Mouse (Mus musculus): ENCODE measurements around the gene Trim38.
A peak's percentile ranks its signal among the peaks of the same experiment; 100 is the strongest.
"Not testable (repeated sequence)": the region's sequence is repeated elsewhere in the genome, so short reads cannot be mapped to it uniquely, and the experiment has no call there.

Trim38 gene

GRCm38 (mm10) chr13:23769613-23770012 lies at the start of gene Trim38:
Gene Trim38 (plus strand): TSS chr13:23769913.
- DNase-seq (ENCODE audit: low spot score) = not testable (repeated sequence)

- no peak for DNase-seq (ENCODE audit: low spot score)
Observed at GRCm38 (mm10) chr13:23724239-23724638, 45.5 kb upstream of the Trim38 start.

GRCm38 (mm10) chr13:23725213-23725612 lies 44.5 kb upstream of the Trim38 start:
- no peak for DNase-seq (ENCODE audit: low spot score)

DNA sequence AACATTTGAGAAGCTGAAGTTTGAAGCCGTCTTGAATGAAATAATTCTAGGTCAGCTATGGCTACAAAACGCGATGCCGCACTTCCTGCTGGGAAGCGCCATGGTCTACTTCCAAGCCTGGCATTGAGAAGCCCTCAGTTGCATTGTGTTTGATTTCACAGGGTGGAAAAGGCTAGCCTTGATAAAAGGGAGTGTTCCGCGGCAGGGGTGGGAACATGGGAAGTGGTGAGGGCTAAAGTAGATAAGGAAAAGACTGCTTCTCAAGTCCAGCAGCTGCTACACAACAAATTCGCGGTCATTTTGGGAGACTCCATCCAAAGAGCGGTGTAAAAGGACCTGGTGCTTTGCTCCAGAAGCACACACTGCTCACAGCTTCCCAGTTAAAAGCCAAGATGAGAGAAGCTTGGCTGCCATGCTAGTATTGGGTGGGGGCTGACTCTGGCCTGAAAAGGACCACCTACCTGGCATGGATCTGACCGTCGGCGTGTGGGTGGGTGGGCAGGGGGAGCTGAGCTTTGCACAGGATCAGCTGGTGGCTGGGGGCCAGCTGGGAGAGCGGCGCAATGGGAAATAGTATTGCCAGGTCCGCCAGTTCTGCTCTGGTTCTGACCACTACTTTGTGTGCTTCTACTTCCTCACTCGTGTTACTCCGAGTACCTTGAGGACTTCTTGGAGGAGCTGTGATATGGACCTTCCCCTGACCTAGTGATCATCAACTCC lies 41.1 kb upstream of the Trim38 start:
- DNase-seq (ENCODE audit: low spot score) = no peak

DNA sequence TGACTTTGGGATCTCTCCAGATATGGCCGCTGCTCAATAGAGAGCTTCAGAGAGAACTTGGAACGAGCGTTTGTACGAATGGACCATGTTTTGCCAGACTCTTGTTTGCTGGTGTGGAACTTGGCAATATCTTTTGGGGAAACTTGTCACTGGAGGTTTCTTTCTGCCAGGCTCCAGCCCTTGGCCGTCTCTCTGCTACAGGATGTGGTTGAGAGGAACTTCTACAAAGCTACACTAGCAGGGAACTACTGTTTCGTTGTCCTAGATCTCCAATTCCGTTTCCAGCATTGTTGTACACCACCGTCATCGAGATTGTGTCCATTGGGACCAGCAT lies 40.6 kb upstream of the Trim38 start:
- no peak for DNase-seq (ENCODE audit: low spot score)

DNA sequence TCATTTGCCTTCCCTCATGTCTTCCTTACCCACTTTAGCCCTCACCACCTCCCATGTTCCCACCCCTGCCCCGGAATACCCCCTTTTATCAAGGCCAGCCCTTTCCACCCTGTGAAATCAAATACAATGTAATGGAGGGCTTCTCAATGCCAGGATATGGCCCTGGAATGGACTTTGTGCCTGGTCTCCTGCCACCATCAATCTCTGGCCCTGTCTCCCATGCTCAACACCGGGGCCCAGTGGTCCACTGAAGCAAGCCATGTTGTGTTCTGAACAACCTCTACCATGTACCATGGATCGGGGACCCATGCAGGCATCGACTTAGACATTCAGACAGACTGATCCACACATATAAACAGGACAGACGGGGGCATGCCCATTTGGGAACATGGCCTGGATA lies 40.0 kb upstream of the Trim38 start:
- DNase-seq (ENCODE audit: low spot score) = no peak

- peak; percentile 86 for DNase-seq (ENCODE audit: low spot score)
Observed at GRCm38 (mm10) chr13:23730479-23730878, 39.2 kb upstream of the Trim38 start.

DNA sequence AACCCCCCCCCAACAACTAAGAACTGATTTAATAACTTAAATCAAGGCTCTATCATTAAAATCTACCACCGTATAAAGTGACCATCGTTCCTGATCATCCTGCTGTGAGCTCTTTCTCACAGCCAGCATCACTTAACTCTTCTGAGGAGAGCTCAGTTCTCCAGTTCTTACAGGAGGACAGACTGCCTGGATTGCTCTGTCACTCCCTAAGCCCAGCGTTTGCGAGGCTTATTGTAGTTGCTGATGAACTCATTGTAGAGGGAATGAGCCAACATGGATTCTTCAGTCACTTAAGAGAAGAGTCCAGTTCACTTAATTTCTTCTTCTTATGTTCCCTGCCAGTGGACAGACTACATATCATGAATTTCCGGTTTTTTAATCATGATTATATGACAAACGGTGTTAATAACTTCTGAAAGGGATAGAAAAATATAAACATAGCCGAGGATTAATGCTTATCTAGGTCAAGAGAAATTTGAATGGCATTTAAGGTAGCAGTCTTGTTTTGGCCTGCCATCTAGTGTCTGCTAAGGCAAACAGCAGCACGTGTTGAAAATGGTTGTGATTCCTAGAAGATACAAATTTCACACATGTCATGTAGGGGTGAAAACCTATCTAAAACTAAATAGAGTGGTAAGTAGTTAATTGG lies 37.4 kb upstream of the Trim38 start:
- DNase-seq (ENCODE audit: low spot score) = no peak

GRCm38 (mm10) chr13:23737091-23737490 lies 32.6 kb upstream of the Trim38 start:
- no peak for DNase-seq (ENCODE audit: low spot score)

GRCm38 (mm10) chr13:23738041-23738440 lies 31.7 kb upstream of the Trim38 start:
- peak; percentile 36 for DNase-seq (ENCODE audit: low spot score)

GRCm38 (mm10) chr13:23738677-23739068 lies 31.0 kb upstream of the Trim38 start, which contains the start of gene Hist1h1c:
Gene Hist1h1c (plus strand): TSS chr13:23738808.
- DNase-seq (ENCODE audit: low spot score) = peak; percentile 97

DNA sequence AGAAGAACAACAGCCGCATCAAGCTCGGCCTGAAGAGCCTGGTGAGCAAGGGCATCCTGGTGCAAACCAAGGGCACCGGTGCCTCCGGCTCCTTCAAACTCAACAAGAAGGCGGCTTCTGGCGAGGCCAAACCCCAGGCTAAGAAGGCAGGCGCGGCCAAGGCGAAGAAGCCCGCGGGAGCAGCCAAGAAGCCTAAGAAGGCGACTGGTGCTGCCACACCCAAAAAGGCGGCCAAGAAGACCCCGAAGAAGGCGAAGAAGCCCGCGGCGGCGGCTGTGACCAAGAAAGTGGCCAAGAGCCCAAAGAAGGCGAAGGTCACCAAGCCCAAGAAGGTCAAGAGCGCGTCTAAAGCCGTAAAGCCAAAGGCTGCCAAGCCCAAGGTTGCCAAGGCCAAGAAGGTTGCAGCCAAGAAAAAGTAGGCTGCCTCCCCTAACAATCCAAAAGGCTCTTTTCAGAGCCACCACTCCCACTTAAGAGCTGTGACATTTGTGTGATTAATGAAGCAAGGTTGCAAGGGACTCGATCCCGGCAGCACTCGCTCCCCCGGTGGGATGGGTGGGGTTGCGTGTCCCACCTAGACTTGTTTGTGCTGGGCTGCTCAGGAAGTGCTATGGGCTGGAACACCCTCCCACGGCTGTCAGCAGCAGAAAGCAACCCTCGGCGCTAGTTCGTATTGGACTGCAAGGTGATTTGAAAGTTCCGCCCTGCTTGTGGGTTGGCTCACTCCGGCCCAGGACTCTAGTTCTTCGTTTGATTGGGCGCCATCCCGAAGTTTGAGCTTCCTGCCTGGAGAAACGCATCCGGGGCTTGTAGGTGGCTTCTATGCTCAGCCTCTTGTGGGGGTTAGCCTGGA lies 30.4 kb upstream of the Trim38 start:
- DNase-seq (ENCODE audit: low spot score) = peak; percentile 97

DNA sequence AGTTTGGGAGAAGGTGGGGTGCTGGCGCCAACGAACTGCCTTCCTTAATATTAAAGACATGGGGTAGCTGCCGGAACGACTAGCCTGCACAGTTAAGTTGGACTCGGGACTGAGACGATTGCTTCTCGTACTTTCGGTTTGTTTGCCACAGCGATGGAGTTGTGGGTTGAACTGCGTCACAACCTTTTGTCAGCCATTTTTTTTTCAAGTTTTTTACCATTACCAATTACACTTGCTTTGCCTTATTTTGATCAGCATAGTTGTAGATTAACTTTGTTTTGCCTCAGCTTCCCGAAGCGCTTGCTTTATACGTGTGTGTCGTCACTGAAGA lies 29.8 kb upstream of the Trim38 start:
- DNase-seq (ENCODE audit: low spot score) = no peak

DNA sequence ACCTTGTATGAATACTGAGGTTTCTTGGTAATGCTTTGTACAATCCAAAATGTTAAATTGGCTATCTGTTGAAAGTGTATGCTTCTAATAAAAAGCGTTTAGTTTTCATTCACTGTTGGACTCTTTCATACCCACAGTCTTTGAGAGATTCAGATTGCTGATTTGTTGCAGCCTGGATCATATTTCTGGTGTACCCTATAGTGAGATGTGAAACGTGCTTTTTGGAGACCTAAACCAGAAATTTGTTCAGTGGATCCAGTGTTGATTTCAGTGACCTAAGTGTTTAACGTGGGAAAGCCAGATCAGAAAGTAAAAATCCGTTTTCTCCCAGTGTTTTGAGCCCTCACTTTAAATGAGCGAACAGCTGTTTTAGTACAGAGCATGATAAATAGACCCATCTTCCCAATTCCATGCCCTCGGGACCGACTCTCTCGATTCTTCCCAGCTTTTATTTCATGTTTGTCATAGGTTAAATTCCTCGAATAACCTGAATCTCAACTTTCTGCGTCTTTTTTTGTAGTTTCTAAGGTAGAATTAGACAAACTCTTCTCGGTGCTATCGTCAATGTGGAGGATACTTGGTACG lies 29.4 kb upstream of the Trim38 start:
- peak; percentile 41 for DNase-seq (ENCODE audit: low spot score)

GRCm38 (mm10) chr13:23740910-23741309 lies 28.8 kb upstream of the Trim38 start:
- no peak for DNase-seq (ENCODE audit: low spot score)

GRCm38 (mm10) chr13:23742007-23742406 lies 27.7 kb upstream of the Trim38 start:
- no peak for DNase-seq (ENCODE audit: low spot score)

GRCm38 (mm10) chr13:23743215-23743614 lies 26.5 kb upstream of the Trim38 start:
- DNase-seq (ENCODE audit: low spot score) = no peak

DNA sequence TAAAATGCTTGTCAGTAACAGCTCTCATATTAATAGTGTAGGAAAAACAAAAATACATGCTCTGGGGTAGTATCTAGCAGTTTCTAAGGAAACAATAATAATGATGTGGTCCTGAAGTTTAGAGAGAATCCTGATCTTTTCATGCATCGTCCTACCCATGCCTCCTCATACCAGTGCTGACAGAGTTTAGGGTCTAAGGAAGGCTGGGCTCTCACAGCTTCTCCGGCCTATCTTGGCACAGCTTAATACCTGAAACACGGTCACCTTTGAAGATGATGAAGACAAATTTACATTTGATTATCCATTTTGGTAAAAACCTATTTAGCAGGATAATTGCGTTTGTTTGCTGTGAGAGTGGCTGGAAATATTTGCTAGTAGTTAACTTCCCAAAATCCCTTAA lies 25.8 kb upstream of the Trim38 start:
- no peak for DNase-seq (ENCODE audit: low spot score)

GRCm38 (mm10) chr13:23744421-23745380 lies 25.0 kb upstream of the Trim38 start:
- DNase-seq (ENCODE audit: low spot score) = peak; percentile 47

GRCm38 (mm10) chr13:23745381-23746161 lies 24.1 kb upstream of the Trim38 start, which contains the start of gene Hist1h3c:
Gene Hist1h3c (minus strand): TSS chr13:23745602.
- peak; percentile 93 for DNase-seq (ENCODE audit: low spot score)
